Mouse (Mus musculus) myocyte (in vitro differentiated cells): ENCODE results near the gene Gm9903. TPM values are rescaled to one million over a fixed set of nuclear protein-coding genes. Genes with fewer than 3 reads are reported as not detected.

ENCODE experiments used
- H3K27me3 ChIP-seq: one replicate; pipeline ENCODE4 v1.6.1; 2011; ENCODE audit not compliant: control insufficient read depth, insufficient read depth, insufficient read length
- H3K36me3 ChIP-seq: one replicate; pipeline ENCODE4 v1.6.1; 2011; ENCODE audit not compliant: control insufficient read depth, insufficient read depth
- H3K4me2 ChIP-seq: one replicate; pipeline ENCODE4 v1.6.1; 2011; ENCODE audit warnings: low read depth, control low read depth
- H3K4me3 ChIP-seq: one replicate; pipeline ENCODE4 v1.5.1; 2011; ENCODE audit warnings: mild to moderate bottlenecking, control low read depth, moderate library complexity
- H3K79me2 ChIP-seq: one replicate; pipeline ENCODE4 v1.6.1; 2011; ENCODE audit not compliant: control insufficient read depth, insufficient read depth
- H3ac ChIP-seq: one replicate; pipeline ENCODE4 v1.6.1; 2011; ENCODE audit not compliant: control insufficient read depth, insufficient read length
- CEBPB ChIP-seq: IDR thresholded peaks from 2 replicates; pipeline ENCODE4 v1.6.1; 2011; ENCODE audit warnings: mild to moderate bottlenecking, moderate library complexity; ENCODE audit not compliant: poor library complexity, insufficient read depth, severe bottlenecking
- E2F4 ChIP-seq: IDR thresholded peaks from one replicate; pipeline ENCODE4 v1.6.1; 2011; ENCODE audit warnings: mild to moderate bottlenecking, control low read depth, moderate library complexity; ENCODE audit not compliant: insufficient read depth
- MAX ChIP-seq: IDR thresholded peaks from one replicate; pipeline ENCODE4 v1.6.1; 2011; ENCODE audit warnings: low read depth, mild to moderate bottlenecking, control low read depth
- MYOD1 ChIP-seq, 3 experiments: IDR thresholded peaks; one replicate each; pipeline ENCODE4 v1.6.1; 2011; ENCODE audit warnings: control low read depth in 2 of 3, low read depth in 2 of 3, mild to moderate bottlenecking in 2 of 3, moderate library complexity in 1 of 3; ENCODE audit not compliant: insufficient read length in 2 of 3, control insufficient read depth in 1 of 3
- MYOG ChIP-seq, 3 experiments: IDR thresholded peaks; one replicate each; pipeline ENCODE4 v1.6.1; 2011; ENCODE audit warnings: control low read depth in 2 of 3, low read depth in 2 of 3, mild to moderate bottlenecking in 2 of 3; ENCODE audit not compliant: insufficient read length in 2 of 3, control insufficient read depth in 1 of 3, insufficient read depth in 1 of 3
- POLR2A ChIP-seq: IDR thresholded peaks from one replicate; pipeline ENCODE4 v1.6.1; 2011; ENCODE audit warnings: low read depth, mild to moderate bottlenecking, control low read depth, moderate library complexity; ENCODE audit not compliant: insufficient read length
- POLR2AphosphoS2 ChIP-seq: IDR thresholded peaks from one replicate; pipeline ENCODE4 v1.6.1; 2011; ENCODE audit warnings: low read depth, control low read depth; ENCODE audit not compliant: insufficient read length
- REST ChIP-seq: IDR thresholded peaks from one replicate; pipeline ENCODE4 v1.6.1; 2011; ENCODE audit warnings: mild to moderate bottlenecking, control low read depth, moderate library complexity; ENCODE audit not compliant: insufficient read depth, insufficient read length
- SRF ChIP-seq: IDR thresholded peaks from one replicate; pipeline ENCODE4 v1.6.1; 2011; ENCODE audit warnings: low read depth; ENCODE audit not compliant: control insufficient read depth, insufficient read length
- TCF12 ChIP-seq: IDR thresholded peaks from one replicate; pipeline ENCODE4 v1.6.1; 2011; ENCODE audit warnings: mild to moderate bottlenecking, control low read depth; ENCODE audit not compliant: poor library complexity, insufficient read depth, severe bottlenecking
- TCF3 ChIP-seq: IDR thresholded peaks from one replicate; pipeline ENCODE4 v1.6.1; 2011; ENCODE audit warnings: low read depth, control low read depth; ENCODE audit not compliant: insufficient read length
- USF1 ChIP-seq: IDR thresholded peaks from one replicate; pipeline ENCODE4 v1.6.1; 2011; ENCODE audit warnings: low read depth, mild to moderate bottlenecking, control low read depth, moderate library complexity
- polyA plus RNA-seq: library from polyadenylated mRNA; unstranded; fragments of >200 nt; fragmentation: generic; extraction: Trizol; gene quantifications from one replicate; pipeline ENCODE4 v1.2.1, GENCODE M21; 2012; ENCODE audit warnings: missing spikeins

Gm9903 gene
- polyA plus RNA-seq, 1 experiment = 0.25 TPM

- peaks cover 63% of the 10 kb centered on the region for H3K79me2 ChIP-seq
- H3K4me2 ChIP-seq = peak within 1 kb of the TSS; percentile 93
- H3K4me3 ChIP-seq = peak within 1 kb of the TSS; percentile 97
- TF ChIP-seq REST = no peak
- no peak for TF ChIP-seq USF1
- no peak for TF ChIP-seq TCF12
- no peak for TF ChIP-seq CEBPB
- no peak for TF ChIP-seq TCF3
- peak in 1 of 3 experiments; percentile 1 for TF ChIP-seq MYOG (IDR thresholded peaks at IDR 0.05; ENCODE audit: control insufficient read depth in 1 of 3, insufficient read depth in 1 of 3, insufficient read length in 2 of 3, low read depth in 2 of 3)
- TF ChIP-seq POLR2A = peak; percentile 99
- peak; percentile 98 for TF ChIP-seq POLR2AphosphoS2
- TF ChIP-seq MYOD1 (IDR thresholded peaks at IDR 0.05; ENCODE audit: control insufficient read depth in 1 of 3, insufficient read length in 2 of 3, low read depth in 2 of 3) = peak in 2 of 3 experiments; percentile 1 to 13
- peak; percentile 82 for TF ChIP-seq E2F4
- TF ChIP-seq SRF = peak; percentile 59
- TF ChIP-seq MAX = no peak
- H3K27me3 ChIP-seq = no peaks in the 10 kb centered on the region
- peak within 1 kb of the TSS; percentile 63 for H3ac ChIP-seq
- peaks cover 8% of the 10 kb centered on the region for H3K36me3 ChIP-seq
Observed at GRCm38 (mm10) chr5:33651921-33652782, 22.4 kb downstream of the Gm9903 start, which contains the start of gene Slbp. Gene Slbp, minus strand, starts transcription at chr5:33652574.

- no peak for TF ChIP-seq REST
- TF ChIP-seq MAX = no peak
- no peak for TF ChIP-seq MYOG (IDR thresholded peaks at IDR 0.05; ENCODE audit: control insufficient read depth in 1 of 3, insufficient read depth in 1 of 3, insufficient read length in 2 of 3, low read depth in 2 of 3)
- no peak for TF ChIP-seq SRF
- TF ChIP-seq CEBPB = no peak
- TF ChIP-seq MYOD1 (IDR thresholded peaks at IDR 0.05; ENCODE audit: control insufficient read depth in 1 of 3, insufficient read length in 2 of 3, low read depth in 2 of 3) = no peak
- TF ChIP-seq TCF12 = no peak
- TF ChIP-seq POLR2A = no peak
- no peaks in the 10 kb centered on the region for H3K27me3 ChIP-seq
- H3K79me2 ChIP-seq = peaks cover 58% of the 10 kb centered on the region
- peak overlapping the region; percentile 63 for H3ac ChIP-seq
- peaks cover 5% of the 10 kb centered on the region for H3K36me3 ChIP-seq
- H3K4me3 ChIP-seq = peak overlapping the region; percentile 97
- H3K4me2 ChIP-seq = peak overlapping the region; percentile 77
Observed at GRCm38 (mm10) chr5:33652783-33653173, 23.1 kb downstream of the Gm9903 start.

GRCm38 (mm10) chr5:33654424-33654823 is 24.7 kb downstream of the Gm9903 start:
- TF ChIP-seq E2F4 (no peak), TCF3 (no peak), REST (no peak), MYOD1 (IDR thresholded peaks at IDR 0.05; ENCODE audit: control insufficient read depth in 1 of 3, insufficient read length in 2 of 3, low read depth in 2 of 3) (no peak), CEBPB (no peak), MAX (no peak), POLR2AphosphoS2 (no peak), MYOG (IDR thresholded peaks at IDR 0.05; ENCODE audit: control insufficient read depth in 1 of 3, insufficient read depth in 1 of 3, insufficient read length in 2 of 3, low read depth in 2 of 3) (no peak), USF1 (no peak)
- no peak overlapping the region for H3K4me2 ChIP-seq
- no peaks in the 10 kb centered on the region for H3K27me3 ChIP-seq

GRCm38 (mm10) chr5:33655251-33655840 is 25.6 kb downstream of the Gm9903 start:
- no peaks in the 10 kb centered on the region for H3K27me3 ChIP-seq
- H3K4me3 ChIP-seq = peak overlapping the region; percentile 97
- H3K36me3 ChIP-seq = no peaks in the 10 kb centered on the region
- TF ChIP-seq TCF12 = no peak
- TF ChIP-seq TCF3 = no peak
- no peak for TF ChIP-seq REST
- TF ChIP-seq MYOD1 (IDR thresholded peaks at IDR 0.05; ENCODE audit: control insufficient read depth in 1 of 3, insufficient read length in 2 of 3, low read depth in 2 of 3) = no peak
- TF ChIP-seq POLR2A = no peak
- TF ChIP-seq MAX = no peak
- no peak for TF ChIP-seq CEBPB
- TF ChIP-seq MYOG (IDR thresholded peaks at IDR 0.05; ENCODE audit: control insufficient read depth in 1 of 3, insufficient read depth in 1 of 3, insufficient read length in 2 of 3, low read depth in 2 of 3) = no peak
- TF ChIP-seq POLR2AphosphoS2 = no peak
- no peak for TF ChIP-seq SRF
- TF ChIP-seq E2F4 = no peak
- no peak for TF ChIP-seq USF1
- H3K79me2 ChIP-seq = peaks cover 59% of the 10 kb centered on the region
- H3ac ChIP-seq = no peak overlapping the region
- peak overlapping the region; percentile 88 for H3K4me2 ChIP-seq

More at GRCm38 (mm10) chr5:33654424-33654823, 24.7 kb downstream of the Gm9903 start:
- H3K4me3 ChIP-seq = no peak overlapping the region
- no peak overlapping the region for H3ac ChIP-seq
- H3K79me2 ChIP-seq = peaks cover 59% of the 10 kb centered on the region
- H3K36me3 ChIP-seq = peaks cover under 1% of the 10 kb centered on the region

GRCm38 (mm10) chr5:33656739-33657138 is 27.0 kb downstream of the Gm9903 start:
- Histone ChIP-seq H3K27me3 (no peaks in the 10 kb centered on the region), H3K36me3 (peaks cover 8% of the 10 kb centered on the region), H3K4me2 (peak overlapping the region; percentile 88), H3K79me2 (peaks cover 59% of the 10 kb centered on the region), H3K4me3 (peak overlapping the region; percentile 97), H3ac (peak overlapping the region; percentile 81)
- TF ChIP-seq POLR2AphosphoS2 (no peak), MYOG (IDR thresholded peaks at IDR 0.05; ENCODE audit: control insufficient read depth in 1 of 3, insufficient read depth in 1 of 3, insufficient read length in 2 of 3, low read depth in 2 of 3) (peak in 1 of 3 experiments; percentile 33), MYOD1 (IDR thresholded peaks at IDR 0.05; ENCODE audit: control insufficient read depth in 1 of 3, insufficient read length in 2 of 3, low read depth in 2 of 3) (peak; percentile 86 to 95 (median 90))
